Mouse (Mus musculus) CH12.LX (cell line): ENCODE results near the gene Sec22a. TPM values are rescaled to one million over a fixed set of nuclear protein-coding genes. Genes with fewer than 3 reads are reported as not detected.
A peak's percentile ranks its signal among the peaks of the same experiment; 100 is the strongest.

Source experiments
- DNase-seq: peaks from one replicate; pipeline ENCODE4 v3.0.0-alpha.2; 2013; ENCODE audit errors: extremely low read depth
- H3K27ac ChIP-seq: 2 replicates; pipeline ENCODE4 v1.5.1; 2012; ENCODE audit warnings: low read depth, mild to moderate bottlenecking, control low read depth, moderate library complexity; ENCODE audit not compliant: insufficient read depth
- H3K27me3 ChIP-seq: replicated peaks from 2 replicates; pipeline ENCODE3; 2012; ENCODE audit warnings: inconsistent platforms
- H3K36me3 ChIP-seq, 2 experiments: replicated peaks in 1 of 2; 2 replicates each; pipeline versions ENCODE3 to v1.6.1; 2012; ENCODE audit warnings: inconsistent platforms in 1 of 2, low read length in 1 of 2, mild to moderate bottlenecking in 1 of 2, mixed read lengths in 1 of 2, moderate library complexity in 1 of 2; ENCODE audit not compliant: control insufficient read depth in 1 of 2, insufficient read depth in 1 of 2
- H3K4me1 ChIP-seq, 2 experiments: 2 replicates each; pipeline ENCODE4 v1.6.1; 2012; ENCODE audit warnings: inconsistent platforms in 1 of 2, moderate library complexity in 1 of 2; ENCODE audit not compliant: insufficient read depth in 2 of 2, control insufficient read depth in 1 of 2
- H3K4me2 ChIP-seq: 2 replicates; pipeline ENCODE4 v1.6.1; 2012; ENCODE audit warnings: low read depth, mild to moderate bottlenecking, control low read depth; ENCODE audit not compliant: poor library complexity, insufficient read depth, severe bottlenecking
- H3K4me3 ChIP-seq, 3 experiments: fragments of 150-350 bp in 1 of 3; sonication (generic) in 1 of 3; replicated peaks in 1 of 3; 2 replicates each; pipeline versions ENCODE3 to v1.5.1; 2011 to 2012; ENCODE audit warnings: low read depth in 2 of 3, low read length in 2 of 3, mild to moderate bottlenecking in 2 of 3, moderate library complexity in 2 of 3, control low read depth in 1 of 3, improper control_type of control experiment in 1 of 3, inconsistent platforms in 1 of 3, mixed read lengths in 1 of 3; ENCODE audit not compliant: poor library complexity in 1 of 3
- H3K79me2 ChIP-seq: replicated peaks from 2 replicates; pipeline ENCODE4 v1.6.1; 2012; ENCODE audit warnings: mild to moderate bottlenecking, moderate library complexity; ENCODE audit not compliant: control insufficient read depth, poor library complexity, insufficient read depth, severe bottlenecking; ENCODE audit errors: extremely low read depth
- H3K9ac ChIP-seq: 2 replicates; pipeline ENCODE4 v1.6.1; 2012; ENCODE audit warnings: low read depth, mild to moderate bottlenecking, control low read depth, moderate library complexity; ENCODE audit not compliant: insufficient read depth
- H3K9me3 ChIP-seq: replicated peaks from 2 replicates; pipeline ENCODE3; 2012; ENCODE audit warnings: low read length, inconsistent platforms, mixed read lengths
- BHLHE40 ChIP-seq: IDR thresholded peaks from 2 replicates; pipeline ENCODE4 v1.6.1; 2011; ENCODE audit warnings: mild to moderate bottlenecking, low read depth, low read length, improper control_type of control experiment
- CHD1 ChIP-seq: IDR thresholded peaks from 2 replicates; pipeline ENCODE4 v1.6.1; 2012; ENCODE audit warnings: low read depth, low read length, improper control_type of control experiment, inconsistent platforms
- CHD2 ChIP-seq: IDR thresholded peaks from 2 replicates; pipeline ENCODE4 v1.6.1; 2011; ENCODE audit warnings: low read length, improper control_type of control experiment
- E2F4 ChIP-seq: IDR thresholded peaks from 2 replicates; pipeline ENCODE4 v1.6.1; 2011; ENCODE audit warnings: low read depth, low read length, improper control_type of control experiment; ENCODE audit not compliant: insufficient replicate concordance
- ELF1 ChIP-seq: IDR thresholded peaks from 2 replicates; pipeline ENCODE4 v1.6.1; 2014; ENCODE audit warnings: low read depth, mild to moderate bottlenecking, inconsistent platforms, low read length, improper control_type of control experiment
- EP300 ChIP-seq: IDR thresholded peaks from 2 replicates; pipeline ENCODE4 v1.6.1; 2011; ENCODE audit warnings: low read length, improper control_type of control experiment
- ETS1 ChIP-seq: conservative IDR thresholded peaks from 2 replicates; pipeline ENCODE4 v1.6.1; 2012; ENCODE audit warnings: low read depth, mild to moderate bottlenecking, inconsistent platforms, low read length, improper control_type of control experiment, moderate library complexity
- GABPA ChIP-seq: IDR thresholded peaks from 2 replicates; pipeline ENCODE4 v1.6.1; 2012; ENCODE audit warnings: low read depth, low read length, improper control_type of control experiment, inconsistent platforms; ENCODE audit not compliant: insufficient replicate concordance
- IRF4 ChIP-seq: IDR thresholded peaks from 2 replicates; pipeline ENCODE4 v1.6.1; 2014; ENCODE audit warnings: low read depth, mild to moderate bottlenecking, inconsistent platforms, low read length, improper control_type of control experiment
- JUN ChIP-seq: IDR thresholded peaks from 2 replicates; pipeline ENCODE4 v1.6.1; 2011; ENCODE audit warnings: low read depth, mild to moderate bottlenecking, low read length, improper control_type of control experiment, moderate library complexity; ENCODE audit not compliant: insufficient read depth
- JUND ChIP-seq: conservative IDR thresholded peaks from 2 replicates; pipeline ENCODE4 v1.6.1; 2011; ENCODE audit warnings: low read depth, low read length, improper control_type of control experiment
- KAT2A ChIP-seq: IDR thresholded peaks from 2 replicates; pipeline ENCODE4 v1.6.1; 2012; ENCODE audit warnings: low read length, improper control_type of control experiment, inconsistent platforms; ENCODE audit not compliant: insufficient replicate concordance
- MAFK ChIP-seq: IDR thresholded peaks from 2 replicates; pipeline ENCODE4 v1.6.1; 2011; ENCODE audit warnings: low read length, improper control_type of control experiment; ENCODE audit not compliant: insufficient replicate concordance
- MAX ChIP-seq: IDR thresholded peaks from 2 replicates; pipeline ENCODE4 v1.6.1; 2011; ENCODE audit warnings: low read length, improper control_type of control experiment
- MAZ ChIP-seq: IDR thresholded peaks from 2 replicates; pipeline ENCODE4 v1.6.1; 2012; ENCODE audit warnings: low read depth, mild to moderate bottlenecking, inconsistent platforms, low read length, improper control_type of control experiment, moderate library complexity
- MYC ChIP-seq: IDR thresholded peaks from 2 replicates; pipeline ENCODE4 v1.6.1; 2011; ENCODE audit warnings: low read depth, mild to moderate bottlenecking, improper control_type of control experiment, low read length
- NELFE ChIP-seq: IDR thresholded peaks from 2 replicates; pipeline ENCODE4 v1.6.1; 2011; ENCODE audit warnings: low read depth, low read length, improper control_type of control experiment
- NRF1 ChIP-seq: IDR thresholded peaks from 2 replicates; pipeline ENCODE4 v1.6.1; 2014; ENCODE audit warnings: low read depth, mild to moderate bottlenecking, inconsistent platforms, low read length, improper control_type of control experiment, moderate library complexity
- PAX5 ChIP-seq: IDR thresholded peaks from 2 replicates; pipeline ENCODE4 v1.6.1; 2012; ENCODE audit warnings: low read length, inconsistent platforms, mixed read lengths
- POLR2A ChIP-seq: IDR thresholded peaks from 2 replicates; pipeline ENCODE4 v1.6.1; 2011; ENCODE audit warnings: low read depth, mild to moderate bottlenecking, improper control_type of control experiment, low read length
- RAD21 ChIP-seq: IDR thresholded peaks from 2 replicates; pipeline ENCODE4 v1.6.1; 2011; ENCODE audit warnings: low read depth, mild to moderate bottlenecking, low read length, improper control_type of control experiment, moderate library complexity
- RCOR1 ChIP-seq: conservative IDR thresholded peaks from 2 replicates; pipeline ENCODE4 v1.6.1; 2012; ENCODE audit warnings: low read depth, mild to moderate bottlenecking, inconsistent platforms, low read length, improper control_type of control experiment
- SIN3A ChIP-seq: IDR thresholded peaks from 2 replicates; pipeline ENCODE4 v1.6.1; 2012; ENCODE audit warnings: low read length, improper control_type of control experiment, inconsistent platforms
- SMC3 ChIP-seq: IDR thresholded peaks from 2 replicates; pipeline ENCODE4 v1.6.1; 2011; ENCODE audit warnings: low read depth, low read length, improper control_type of control experiment
- TBP ChIP-seq: conservative IDR thresholded peaks from 2 replicates; pipeline ENCODE4 v1.6.1; 2011; ENCODE audit warnings: low read depth, low read length, improper control_type of control experiment
- TCF12 ChIP-seq: IDR thresholded peaks from 2 replicates; pipeline ENCODE4 v1.6.1; 2014; ENCODE audit warnings: low read depth, mild to moderate bottlenecking, inconsistent platforms, low read length, improper control_type of control experiment
- UBTF ChIP-seq: IDR thresholded peaks from 2 replicates; pipeline ENCODE4 v1.6.1; 2012; ENCODE audit warnings: low read depth, mild to moderate bottlenecking, inconsistent platforms, low read length, improper control_type of control experiment, moderate library complexity
- USF2 ChIP-seq: conservative IDR thresholded peaks from 2 replicates; pipeline ENCODE4 v1.6.1; 2011; ENCODE audit warnings: low read depth, low read length, improper control_type of control experiment
- ZC3H11A ChIP-seq: IDR thresholded peaks from 2 replicates; pipeline ENCODE4 v1.6.1; 2012; ENCODE audit warnings: low read depth, mild to moderate bottlenecking, inconsistent platforms, low read length, improper control_type of control experiment
- ZKSCAN1 ChIP-seq: IDR thresholded peaks from 2 replicates; pipeline ENCODE4 v1.6.1; 2012; ENCODE audit warnings: low read depth, inconsistent platforms, low read length, improper control_type of control experiment, borderline replicate concordance
- ZMIZ1 ChIP-seq: IDR thresholded peaks from 2 replicates; pipeline ENCODE4 v1.6.1; 2012; ENCODE audit warnings: low read depth, mild to moderate bottlenecking, inconsistent platforms, low read length, improper control_type of control experiment
- ZNF384 ChIP-seq: IDR thresholded peaks from 2 replicates; pipeline ENCODE4 v1.6.1; 2012; ENCODE audit warnings: low read depth, low read length, improper control_type of control experiment, inconsistent platforms
- dilution Hi-C: fragments of 300-500 bp; cut with MboI; formaldehyde crosslinking; loops from 2 replicates; pipeline ENCODE4 v1.14.3; 2020; ENCODE audit warnings: low sequenced_read_pairs; ENCODE audit not compliant: extremely low pct_unique_long_range_greater_than_20kb, extremely low pct_ligation_motif_present
- in situ Hi-C: fragments of 300-500 bp; cut with MboI; formaldehyde crosslinking; loops from 3 replicates; pipeline ENCODE4 v1.14.3; 2019; ENCODE audit warnings: low sequenced_read_pairs, low pct_ligation_motif_present, low pct_unique_long_range_greater_than_20kb, mixed read lengths
- polyA plus RNA-seq: library from polyadenylated mRNA; unstranded; fragments of >175 nt; gene quantifications from 2 replicates; pipeline ENCODE4 v1.2.1, GENCODE M21; 2012; ENCODE audit warnings: low read depth; ENCODE audit not compliant: insufficient read length
- total RNA-seq, 2 experiments: library from RNA; depleted of rRNA; stranded (reverse); fragments of 300-350 nt in 1 of 2; fragments of >200 nt in 1 of 2; gene quantifications; 2 replicates each; pipeline ENCODE4 v1.2.3; 2012 to 2014

Gene Sec22a
- total and polyA plus RNA-seq, 3 experiments: 8.6 to 17.8 (median 10.8) TPM

GRCm38 (mm10) chr16:35380048-35380447 is 16.3 kb upstream of the Sec22a start:
- Histone ChIP-seq H3K4me2 (peak overlapping the region; percentile 96), H3K9me3 (no peaks in the 10 kb centered on the region), H3K79me2 (no peaks in the 10 kb centered on the region), H3K27me3 (peaks cover 62% of the 10 kb centered on the region), H3K27ac (no peak overlapping the region), H3K4me1 (peaks cover 0 to 7% of the 10 kb centered on the region in 2 experiments; a peak in 3 of 4 replicates), H3K9ac (peak overlapping the region; percentile 7; the same call in 1 of the 2 replicates), H3K4me3 (peak overlapping the region in 1 of 3 experiments; percentile 5), H3K36me3 (no peaks in the 10 kb centered on the region)
- in situ Hi-C loops: no loop called here
- TF ChIP-seq TBP (no peak), E2F4 (no peak), CHD1 (no peak), ZC3H11A (no peak), RCOR1 (no peak), NRF1 (no peak), CHD2 (no peak), BHLHE40 (no peak), USF2 (no peak)
- dilution Hi-C loops: no loop called here
- no peak for DNase-seq

- Histone ChIP-seq H3K4me1 (peaks cover 0 to 7% of the 10 kb centered on the region in 2 experiments; a peak in 3 of 4 replicates), H3K4me2 (peak overlapping the region; percentile 96), H3K27ac (no peak overlapping the region), H3K79me2 (no peaks in the 10 kb centered on the region), H3K9ac (0 out of 2 replicates have a peak overlapping the region, but pooled peaks have one; percentile 36), H3K27me3 (peaks cover 65% of the 10 kb centered on the region), H3K4me3 (no peak overlapping the region), H3K36me3 (no peaks in the 10 kb centered on the region), H3K9me3 (no peaks in the 10 kb centered on the region)
- dilution Hi-C loops (no loop called here), in situ Hi-C loops (no loop called here)
- DNase-seq: peak; percentile 26
- TF ChIP-seq RAD21 (peak; percentile 33), UBTF (no peak), IRF4 (peak; percentile 83), ZKSCAN1 (no peak), E2F4 (no peak), PAX5 (no peak), MAZ (0 out of 2 replicates have a peak, but pooled peaks have one; percentile 67), EP300 (peak; percentile 47), CHD2 (peak; percentile 85), BHLHE40 (peak; percentile 14; the same call in 1 of the 2 replicates), RCOR1 (no peak), KAT2A (no peak), JUN (no peak), ELF1 (no peak), SMC3 (peak; percentile 62), TCF12 (peak; percentile 39; the same call in 1 of the 2 replicates), ZNF384 (no peak), MAFK (peak; percentile 32; the same call in 1 of the 2 replicates), JUND (peak; percentile 44), ETS1 (peak; percentile 84), MYC (no peak), MAX (no peak), SIN3A (peak; percentile 45; the same call in 1 of the 2 replicates), NELFE (no peak), GABPA (no peak), ZMIZ1 (no peak), POLR2A (no peak)
Observed at GRCm38 (mm10) chr16:35379344-35379743, 15.6 kb upstream of the Sec22a start.
